Mouse (Mus musculus) brain, embryonic 14.5 days (tissue): Measurements from ENCODE around the gene Cd274.

ENCODE experiments used
- CTCF ChIP-seq: fragments of 200-500 bp; IDR thresholded peaks from 2 replicates; pipeline ENCODE4 v1.5.1; 2012; ENCODE audit warnings: inconsistent platforms, mild to moderate bottlenecking, moderate library complexity, borderline replicate concordance; ENCODE audit not compliant: insufficient read depth, insufficient read length; ENCODE audit errors: extremely low read depth
- POLR2A ChIP-seq: fragments of 200-500 bp; IDR thresholded peaks from 2 replicates; pipeline ENCODE4 v1.6.1; 2012; ENCODE audit warnings: mild to moderate bottlenecking, inconsistent platforms, borderline replicate concordance; ENCODE audit not compliant: poor library complexity, insufficient read depth, insufficient read length, severe bottlenecking; ENCODE audit errors: extremely low read depth

DNA sequence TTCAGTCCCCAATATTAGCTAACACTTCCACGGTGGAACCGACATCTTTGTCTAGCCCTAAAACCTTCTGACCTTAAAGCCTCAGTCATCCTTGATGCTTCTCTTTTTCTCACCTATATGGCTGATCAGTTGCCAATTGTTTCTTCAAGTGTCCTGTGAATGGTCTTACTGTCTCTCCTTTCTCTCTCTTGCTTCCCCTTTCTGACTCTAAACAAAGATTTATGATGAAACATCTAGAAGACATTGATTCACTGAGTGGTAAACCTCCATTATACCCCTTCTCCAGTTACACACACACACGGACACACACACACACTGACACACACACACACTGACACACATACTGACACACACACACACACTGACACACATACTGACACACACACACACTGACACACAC is 47.3 kb downstream of the Cd274 start:
- TF ChIP-seq CTCF (no peak), POLR2A (no peak)
